Mouse (Mus musculus): ENCODE results near the gene Galns.
A peak's percentile ranks its signal among the peaks of the same experiment; 100 is the strongest.
"Not testable (repeated sequence)": the region's sequence is repeated elsewhere in the genome, so short reads cannot be mapped to it uniquely, and the experiment has no call there.

Galns gene

GRCm38 (mm10) chr8:122633205-122633604, 21.9 kb upstream of the Galns start:
- DNase-seq, result no peak

- not testable (repeated sequence) for DNase-seq
These were observed 20.9 kb upstream of the Galns start for GRCm38 (mm10) chr8:122632134-122632533.

GRCm38 (mm10) chr8:122630696-122631095, 19.4 kb upstream of the Galns start:
- DNase-seq, result peak; percentile 42 to 75

GRCm38 (mm10) chr8:122629388-122629787, 18.1 kb upstream of the Galns start:
- DNase-seq, result no peak

- peak in 1 of 2 experiments; percentile 47 for DNase-seq
These were observed 15.6 kb upstream of the Galns start for GRCm38 (mm10) chr8:122626896-122627295.

- peak in 1 of 2 experiments; percentile 42 for DNase-seq
These were observed 14.5 kb upstream of the Galns start for GRCm38 (mm10) chr8:122625811-122626210.

GRCm38 (mm10) chr8:122624653-122625052, 13.4 kb upstream of the Galns start:
- DNase-seq, result no peak

- DNase-seq, result no peak
These were observed 12.8 kb upstream of the Galns start for GRCm38 (mm10) chr8:122623844-122624642.

GRCm38 (mm10) chr8:122622727-122623126, 11.5 kb upstream of the Galns start, which contains the start of gene Pabpn1l:
TSS of gene Pabpn1l (minus strand) at chr8:122622739.
- peak in 1 of 2 experiments; percentile 58 for DNase-seq

- DNase-seq, result no peak
These were observed 9.2 kb upstream of the Galns start for GRCm38 (mm10) chr8:122620446-122620845.

- no peak for DNase-seq
These were observed 7.6 kb upstream of the Galns start for GRCm38 (mm10) chr8:122618660-122619378.

GRCm38 (mm10) chr8:122617947-122618546, 6.8 kb upstream of the Galns start:
- peak; percentile 87 to 92 for DNase-seq

- DNase-seq, result no peak
These were observed 5.1 kb upstream of the Galns start for GRCm38 (mm10) chr8:122616181-122616905.

- DNase-seq, result no peak
These were observed 518 bp downstream of the Galns start for GRCm38 (mm10) chr8:122610612-122611277.

- DNase-seq, result no peak
These were observed 1.1 kb downstream of the Galns start for GRCm38 (mm10) chr8:122610209-122610608.

- DNase-seq, result no peak
These were observed 4.5 kb downstream of the Galns start for GRCm38 (mm10) chr8:122606810-122607209.

- no peak for DNase-seq
These were observed 5.9 kb downstream of the Galns start for GRCm38 (mm10) chr8:122605367-122605766.

GRCm38 (mm10) chr8:122604640-122605039, 6.6 kb downstream of the Galns start:
- DNase-seq, result no peak

GRCm38 (mm10) chr8:122600666-122601065, 10.6 kb downstream of the Galns start:
- peak; percentile 66 to 89 for DNase-seq

- DNase-seq, result no peak
These were observed 15.2 kb downstream of the Galns start for GRCm38 (mm10) chr8:122596031-122596430.

- DNase-seq, result no peak
These were observed 17.3 kb downstream of the Galns start for GRCm38 (mm10) chr8:122593783-122594507.
